Mouse (Mus musculus) thymus, adult 2 months (tissue): ENCODE measurements around the gene Nudt9. TPM values are rescaled to one million over a fixed set of nuclear protein-coding genes. Genes with fewer than 3 reads are reported as not detected.
A peak's percentile ranks its signal among the peaks of the same experiment; 100 is the strongest.

Experiments
- DNase-seq: peaks from one replicate; pipeline ENCODE4 v3.0.0; 2021
- H3K27ac ChIP-seq: fragments of 200-500 bp; 2 replicates; pipeline ENCODE4 v1.5.1; 2012; ENCODE audit warnings: low read length, control low read depth; ENCODE audit not compliant: control insufficient read depth, insufficient read depth
- H3K27me3 ChIP-seq: fragments of 200-500 bp; 2 replicates; pipeline ENCODE4 v1.6.1; 2012; ENCODE audit warnings: mild to moderate bottlenecking, low read length, moderate library complexity, mixed read lengths; ENCODE audit not compliant: control insufficient read depth, insufficient read depth
- H3K36me3 ChIP-seq: fragments of 200-500 bp; 2 replicates; pipeline ENCODE4 v1.6.1; 2012; ENCODE audit warnings: mild to moderate bottlenecking, low read length, moderate library complexity; ENCODE audit not compliant: control insufficient read depth, insufficient read depth
- H3K4me1 ChIP-seq: fragments of 200-500 bp; replicated peaks from 2 replicates; pipeline ENCODE4 v1.6.1; 2012; ENCODE audit warnings: low read length; ENCODE audit not compliant: control insufficient read depth, insufficient read depth
- H3K4me3 ChIP-seq: fragments of 200-500 bp; 2 replicates; pipeline ENCODE4 v1.5.1; 2012; ENCODE audit warnings: mild to moderate bottlenecking, low read length, control low read depth, moderate library complexity; ENCODE audit not compliant: control insufficient read depth, insufficient read depth
- CTCF ChIP-seq: fragments of 200-500 bp; IDR thresholded peaks from 2 replicates; pipeline ENCODE4 v1.5.1; 2012; ENCODE audit warnings: mild to moderate bottlenecking, control low read depth, low read length, moderate library complexity, borderline replicate concordance; ENCODE audit not compliant: control insufficient read depth, poor library complexity, insufficient read depth; ENCODE audit errors: extremely low read depth
- POLR2A ChIP-seq: fragments of 200-500 bp; IDR thresholded peaks from 2 replicates; pipeline ENCODE4 v1.6.1; 2012; ENCODE audit warnings: mild to moderate bottlenecking, low read length, control low read depth, moderate library complexity; ENCODE audit not compliant: control insufficient read depth, poor library complexity, insufficient read depth; ENCODE audit errors: extremely low read depth
- WGBS: fragments of 180-500 bp; shearing (Covaris S2); methylation state at CpG from one replicate; pipeline ENCODE4 v1.1.7; 2018; 5-methylcytosine and 5-hydroxymethylcytosine counted together
- polyA plus RNA-seq: library from polyadenylated mRNA; depleted of rRNA; stranded (reverse); fragments of >200 nt; gene quantifications from 2 replicates; pipeline ENCODE4 v1.2.3, GENCODE M21; 2012

Gene Nudt9
- polyA plus RNA-seq, 1 experiment, result 43.6 TPM

DNA sequence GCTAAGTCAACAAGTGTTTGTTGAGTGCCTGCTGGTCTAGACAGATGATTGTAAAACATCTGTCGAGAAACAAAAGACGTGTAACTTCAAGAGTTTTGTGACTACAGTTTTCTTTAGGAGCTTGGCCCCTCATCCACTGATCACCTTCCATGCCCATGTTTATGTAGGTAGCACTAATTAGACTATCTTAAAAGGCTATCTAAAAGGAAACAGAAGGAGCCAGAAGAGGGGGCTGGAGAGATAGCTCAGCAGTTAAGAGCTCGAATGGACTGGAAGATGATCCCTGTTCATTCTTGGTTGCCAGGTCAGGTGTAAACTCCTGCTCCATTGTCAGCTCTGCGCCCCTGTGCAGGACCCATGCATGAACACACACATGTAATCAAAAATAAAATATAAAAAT lies 2.0 kb downstream of the Nudt9 start:
- H3K27me3 ChIP-seq, result no peaks in the 10 kb centered on the region
- H3K4me1 ChIP-seq, result peaks cover 10% of the 10 kb centered on the region
- DNase-seq, result no peak
- TF ChIP-seq POLR2A (no peak), CTCF (no peak)
- H3K27ac ChIP-seq, result no peak overlapping the region
- H3K4me3 ChIP-seq, result no peak overlapping the region
- H3K36me3 ChIP-seq, result peaks cover 8% of the 10 kb centered on the region; the same call in 1 of the 2 replicates
- WGBS, result 50% methylated on average over 4 of the region's 4 CpGs

GRCm38 (mm10) chr5:104052956-104053355 lies 6.8 kb downstream of the Nudt9 start:
- Histone ChIP-seq H3K4me1 (no peaks in the 10 kb centered on the region), H3K36me3 (peaks cover 8% of the 10 kb centered on the region; the same call in 1 of the 2 replicates), H3K27ac (no peak overlapping the region), H3K27me3 (no peaks in the 10 kb centered on the region), H3K4me3 (no peak overlapping the region)
- DNase-seq, result peak; percentile 41
- WGBS, result 82% methylated on average over 8 of the region's 8 CpGs
- 0 out of 2 replicates have a peak, but pooled peaks have one; percentile 25 for TF ChIP-seq CTCF
- TF ChIP-seq POLR2A, result no peak

DNA sequence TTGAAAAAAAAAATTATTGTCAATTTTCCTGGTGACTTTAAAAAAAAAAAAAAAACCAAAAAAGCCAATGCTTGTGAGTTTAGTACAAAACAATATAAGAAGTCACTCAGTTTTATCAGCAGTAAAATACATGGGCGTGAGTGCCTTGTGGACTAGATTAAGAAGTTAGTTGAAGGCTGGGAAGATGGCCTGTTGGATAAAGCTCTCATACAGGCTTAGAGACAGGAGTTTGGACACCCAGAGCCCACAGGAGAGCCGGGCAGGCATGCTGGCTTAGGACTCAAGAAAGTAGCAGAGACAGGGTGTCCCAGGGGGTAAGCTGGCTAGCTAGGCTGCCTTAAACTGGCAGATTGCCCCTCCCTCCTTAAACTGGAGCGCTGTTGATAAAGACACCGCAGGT lies 8.8 kb downstream of the Nudt9 start:
- Histone ChIP-seq H3K36me3 (peaks cover 15% of the 10 kb centered on the region; the same call in 1 of the 2 replicates), H3K27ac (no peak overlapping the region), H3K4me3 (no peak overlapping the region), H3K4me1 (no peaks in the 10 kb centered on the region), H3K27me3 (no peaks in the 10 kb centered on the region)
- TF ChIP-seq POLR2A, result no peak
- no peak for TF ChIP-seq CTCF
- DNase-seq, result no peak
- WGBS, result 96% methylated on average over 4 of the region's 4 CpGs

DNA sequence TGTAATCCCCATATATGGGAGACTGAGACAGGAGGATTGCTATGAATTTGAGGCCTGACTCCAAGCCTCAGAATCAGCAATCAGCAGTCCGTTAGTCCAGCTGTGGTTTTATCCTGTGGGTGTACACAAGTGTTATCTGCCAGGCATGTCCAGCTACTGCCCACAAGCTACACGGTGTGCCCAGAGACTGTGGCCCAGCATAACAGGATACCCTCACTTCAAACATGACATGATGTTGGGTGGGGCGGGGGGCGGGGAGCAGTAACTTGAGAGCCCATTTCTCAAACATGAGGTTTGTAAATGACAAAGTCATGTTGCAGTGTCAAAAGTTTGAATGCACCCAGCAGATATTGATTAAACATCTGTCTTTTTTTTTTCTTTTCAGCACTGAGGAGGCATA lies 9.7 kb downstream of the Nudt9 start:
- Histone ChIP-seq H3K4me3 (no peak overlapping the region), H3K4me1 (no peaks in the 10 kb centered on the region), H3K27me3 (no peaks in the 10 kb centered on the region), H3K27ac (no peak overlapping the region), H3K36me3 (peaks cover 21% of the 10 kb centered on the region; the same call in 1 of the 2 replicates)
- no peak for TF ChIP-seq CTCF
- no peak for TF ChIP-seq POLR2A
- 92% methylated on average over 4 of the region's 4 CpGs for WGBS
- no peak for DNase-seq

DNA sequence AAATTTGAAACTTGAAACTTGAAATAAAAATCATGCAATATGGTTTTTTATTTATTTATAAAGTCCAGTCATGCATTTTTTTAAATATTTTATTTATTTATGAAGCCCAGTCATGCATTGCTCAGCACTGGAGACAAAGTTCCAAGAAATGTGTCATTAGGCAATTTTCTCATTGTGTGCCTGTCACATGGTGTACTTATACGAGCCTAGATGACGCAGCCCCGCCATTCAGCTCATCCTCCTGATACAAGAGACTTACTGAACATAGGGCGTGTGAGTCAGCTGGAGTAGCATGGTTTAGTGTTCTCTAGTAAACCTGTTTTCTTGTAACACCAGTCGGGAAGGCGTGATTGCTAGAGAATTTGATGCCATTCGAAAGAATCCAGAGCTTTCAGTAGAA lies 10.2 kb downstream of the Nudt9 start:
- Histone ChIP-seq H3K27me3 (no peaks in the 10 kb centered on the region), H3K4me3 (no peak overlapping the region), H3K36me3 (peaks cover 22% of the 10 kb centered on the region), H3K27ac (no peak overlapping the region), H3K4me1 (no peaks in the 10 kb centered on the region)
- no peak for DNase-seq
- WGBS, result 97% methylated on average over 7 of the region's 7 CpGs
- no peak for TF ChIP-seq POLR2A
- TF ChIP-seq CTCF, result no peak

GRCm38 (mm10) chr5:104058021-104058420 lies 11.9 kb downstream of the Nudt9 start:
- no peak overlapping the region for H3K27ac ChIP-seq
- peaks cover 21% of the 10 kb centered on the region for H3K36me3 ChIP-seq
- 67% methylated on average over 15 of the region's 15 CpGs for WGBS
- H3K4me3 ChIP-seq, result no peak overlapping the region
- no peaks in the 10 kb centered on the region for H3K4me1 ChIP-seq
- TF ChIP-seq CTCF (peak; percentile 93; the same call in 1 of the 2 replicates), POLR2A (no peak)
- peak; percentile 70 for DNase-seq
- no peaks in the 10 kb centered on the region for H3K27me3 ChIP-seq

DNA sequence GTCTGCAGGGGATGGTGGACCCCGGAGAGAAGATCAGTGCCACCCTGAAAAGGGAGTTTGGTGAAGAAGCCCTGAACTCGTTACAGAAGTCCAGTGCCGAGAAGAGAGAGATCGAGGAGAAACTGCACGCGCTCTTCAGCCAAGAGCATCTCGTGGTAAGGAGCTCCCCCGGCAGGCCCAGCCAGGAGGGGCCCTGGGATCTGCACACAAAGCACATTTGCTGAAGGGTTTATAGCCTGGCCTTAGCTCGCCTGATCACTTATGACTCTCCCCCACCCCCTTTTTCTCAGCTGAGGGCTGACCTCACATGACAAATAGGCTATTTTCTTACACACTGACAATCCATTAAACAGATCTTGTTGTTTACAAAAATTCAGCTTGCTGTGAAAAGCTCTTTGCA lies 13.5 kb downstream of the Nudt9 start:
- peaks cover 21% of the 10 kb centered on the region for H3K36me3 ChIP-seq
- H3K27me3 ChIP-seq, result no peaks in the 10 kb centered on the region
- no peak for DNase-seq
- no peak overlapping the region for H3K27ac ChIP-seq
- H3K4me3 ChIP-seq, result no peak overlapping the region
- H3K4me1 ChIP-seq, result no peaks in the 10 kb centered on the region
- TF ChIP-seq CTCF (no peak), POLR2A (no peak)
- WGBS, result 96% methylated on average over 9 of the region's 9 CpGs
